ENCODE assay signal across 18 mouse cellular contexts in genomic region chr4:72481748-72482147, GRCm38 (mm10).
"Had no signal": no experiment of that assay in that cellular context is flagged by ENCODE, and none has a peak within 500 bp of the region (broad histone marks: within the 10 kb centered on the region; RNA-seq: fewer than 3 reads in every experiment).

No protein-coding gene starts in this region.

- H3K9ac ChIP-seq: liver, embryonic 13.5 days; midbrain, embryonic 12.5 days; midbrain, embryonic 15.5 days; neural tube, embryonic 13.5 days; stomach, embryonic 15.5 days had no signal

- H3K36me3 ChIP-seq: liver, embryonic 13.5 days; midbrain, embryonic 12.5 days; midbrain, embryonic 15.5 days; neural tube, embryonic 13.5 days; stomach, embryonic 15.5 days had no signal

- DNase-seq: kidney, adult 9 months; kidney, postnatal 14 days; layer of hippocampus, adult 9-11 months; liver, embryonic 13.5 days; lung, adult 2 months; lung, postnatal 14 days; lung, postnatal 4 days; retina, postnatal 1 day; right cerebral cortex, postnatal 25 days; spleen, adult 18-20 months; thymus, adult 18-20 months; thymus, postnatal 36 days had no signal

- H3K9me3 ChIP-seq: midbrain, embryonic 12.5 days; midbrain, embryonic 15.5 days; neural tube, embryonic 13.5 days; stomach, embryonic 15.5 days had no signal

- H3K4me2 ChIP-seq: liver, embryonic 13.5 days; midbrain, embryonic 12.5 days; midbrain, embryonic 15.5 days; neural tube, embryonic 13.5 days; stomach, embryonic 15.5 days had no signal

- H3K4me1 ChIP-seq: liver, embryonic 13.5 days; midbrain, embryonic 12.5 days; midbrain, embryonic 15.5 days; neural tube, embryonic 13.5 days; stomach, embryonic 15.5 days had no signal

- H3K4me3 ChIP-seq: layer of hippocampus, adult 2 months; liver, embryonic 13.5 days; midbrain, embryonic 12.5 days; midbrain, embryonic 15.5 days; myocyte; neural tube, embryonic 13.5 days; stomach, embryonic 15.5 days had no signal

- H3K27me3 ChIP-seq: liver, embryonic 13.5 days; midbrain, embryonic 12.5 days; midbrain, embryonic 15.5 days; neural tube, embryonic 13.5 days; stomach, embryonic 15.5 days had no signal

- H3K27ac ChIP-seq: layer of hippocampus, adult 2 months; liver, embryonic 13.5 days; midbrain, embryonic 12.5 days; midbrain, embryonic 15.5 days; neural tube, embryonic 13.5 days; stomach, embryonic 15.5 days had no signal

- ATAC-seq: midbrain, embryonic 15.5 days had no signal
